Mouse (Mus musculus): Measurements from ENCODE around the gene Dohh. TPM values are rescaled to one million over a fixed set of nuclear protein-coding genes. Genes with fewer than 3 reads are reported as not detected.

Dohh gene
- polyA plus RNA-seq (2016; fragmentation: Nextera tagmentation; extraction: Ambion mirVana): 71.9 and 74.6 TPM in 2 replicates

- WGBS: 8% methylated on average over 54 of the region's 54 CpGs
These were observed at the start of gene Dohh, which contains the start of gene Gm48551 for GRCm38 (mm10) chr10:81383802-81384604. Dohh (plus strand) TSS chr10:81384428. Gm48551 (plus strand) TSS chr10:81384466.

GRCm38 (mm10) chr10:81335393-81336340 is 48.6 kb upstream of the Dohh start:
- WGBS: 39% methylated on average over 19 of the region's 19 CpGs
- Histone ChIP-seq H3K4me2 (peak overlapping the region; percentile 22), H3K9ac (replicated peaks) (peak overlapping the region; percentile 28; the same call in 1 of the 2 replicates), H3K4me1 (replicated peaks) (peaks cover 21% of the 10 kb centered on the region), H3K4me3 (replicated peaks) (no peak overlapping the region), H3K9me3 (no peaks in the 10 kb centered on the region), H3K27me3 (peaks cover 74% of the 10 kb centered on the region), H3K36me3 (no peaks in the 10 kb centered on the region), H3K27ac (peak overlapping the region; percentile 64)
- ATAC-seq (ENCODE audit: insufficient number of reproducible peaks, insufficient read depth, low FRiP score, low TSS enrichment, low read depth): peak; percentile 33

More at GRCm38 (mm10) chr10:81383802-81384604, at the start of gene Dohh, which contains the start of gene Gm48551:
- no peaks in the 10 kb centered on the region for H3K9me3 ChIP-seq
- H3K9ac ChIP-seq (replicated peaks): peak within 1 kb of the TSS; percentile 85
- peaks cover 35% of the 10 kb centered on the region for H3K36me3 ChIP-seq
- no peaks in the 10 kb centered on the region for H3K27me3 ChIP-seq
- peak; percentile 90 for ATAC-seq (ENCODE audit: insufficient number of reproducible peaks, insufficient read depth, low FRiP score, low TSS enrichment, low read depth)
- H3K4me3 ChIP-seq (replicated peaks): peak within 1 kb of the TSS; percentile 92
- H3K27ac ChIP-seq: peak within 1 kb of the TSS; percentile 79
- H3K4me1 ChIP-seq (replicated peaks): peaks cover 16% of the 10 kb centered on the region
- peak within 1 kb of the TSS; percentile 84 for H3K4me2 ChIP-seq

- no peaks in the 10 kb centered on the region for H3K36me3 ChIP-seq
- no peak overlapping the region for H3K27ac ChIP-seq
- H3K4me1 ChIP-seq (replicated peaks): peaks cover 21% of the 10 kb centered on the region
- no peak for ATAC-seq (ENCODE audit: insufficient number of reproducible peaks, insufficient read depth, low FRiP score, low TSS enrichment, low read depth)
- no peak overlapping the region for H3K9ac ChIP-seq (replicated peaks)
- peaks cover 80% of the 10 kb centered on the region for H3K27me3 ChIP-seq
- H3K9me3 ChIP-seq: no peaks in the 10 kb centered on the region
- no peak overlapping the region for H3K4me2 ChIP-seq
- WGBS: 88% methylated on average over 4 of the region's 4 CpGs
- no peak overlapping the region for H3K4me3 ChIP-seq (replicated peaks)
These were observed 47.7 kb upstream of the Dohh start for GRCm38 (mm10) chr10:81336558-81336957.

GRCm38 (mm10) chr10:81340551-81341332 is 43.5 kb upstream of the Dohh start:
- Histone ChIP-seq H3K4me2 (no peak overlapping the region), H3K9me3 (no peaks in the 10 kb centered on the region), H3K4me3 (replicated peaks) (no peak overlapping the region), H3K27ac (no peak overlapping the region), H3K9ac (replicated peaks) (no peak overlapping the region), H3K4me1 (replicated peaks) (peaks cover 15% of the 10 kb centered on the region), H3K27me3 (peaks cover 88% of the 10 kb centered on the region), H3K36me3 (peaks cover 7% of the 10 kb centered on the region)
- 39% methylated on average over 17 of the region's 17 CpGs for WGBS
- ATAC-seq (ENCODE audit: insufficient number of reproducible peaks, insufficient read depth, low FRiP score, low TSS enrichment, low read depth): no peak

GRCm38 (mm10) chr10:81341333-81341949 is 42.8 kb upstream of the Dohh start:
- no peak for ATAC-seq (ENCODE audit: insufficient number of reproducible peaks, insufficient read depth, low FRiP score, low TSS enrichment, low read depth)
- no peak overlapping the region for H3K9ac ChIP-seq (replicated peaks)
- no peak overlapping the region for H3K4me2 ChIP-seq
- peaks cover 13% of the 10 kb centered on the region for H3K4me1 ChIP-seq (replicated peaks)
- WGBS: 36% methylated on average over 16 of the region's 16 CpGs
- H3K36me3 ChIP-seq: peaks cover 11% of the 10 kb centered on the region
- H3K27me3 ChIP-seq: peaks cover 88% of the 10 kb centered on the region
- H3K27ac ChIP-seq: no peak overlapping the region
- no peaks in the 10 kb centered on the region for H3K9me3 ChIP-seq
- H3K4me3 ChIP-seq (replicated peaks): no peak overlapping the region

GRCm38 (mm10) chr10:81342686-81343505 is 41.3 kb upstream of the Dohh start, which contains the start of gene Gipc3:
Gipc3 (minus strand) TSS chr10:81343266.
- Histone ChIP-seq H3K27me3 (peaks cover 87% of the 10 kb centered on the region), H3K9ac (replicated peaks) (peak within 1 kb of the TSS; percentile 57), H3K4me2 (peak within 1 kb of the TSS; percentile 74), H3K36me3 (peaks cover 18% of the 10 kb centered on the region), H3K4me1 (replicated peaks) (peaks cover 27% of the 10 kb centered on the region), H3K9me3 (no peaks in the 10 kb centered on the region), H3K27ac (no peak within 1 kb of the TSS), H3K4me3 (replicated peaks) (peak within 1 kb of the TSS; percentile 48)
- 4% methylated on average over 64 of the region's 67 CpGs for WGBS
- no peak for ATAC-seq (ENCODE audit: insufficient number of reproducible peaks, insufficient read depth, low FRiP score, low TSS enrichment, low read depth)

GRCm38 (mm10) chr10:81344421-81345161 is 39.6 kb upstream of the Dohh start:
- 56% methylated on average over 8 of the region's 8 CpGs for WGBS
- Histone ChIP-seq H3K4me1 (replicated peaks) (peaks cover 40% of the 10 kb centered on the region), H3K9me3 (no peaks in the 10 kb centered on the region), H3K9ac (replicated peaks) (no peak overlapping the region), H3K27ac (no peak overlapping the region), H3K4me2 (no peak overlapping the region), H3K36me3 (peaks cover 30% of the 10 kb centered on the region), H3K27me3 (peaks cover 78% of the 10 kb centered on the region), H3K4me3 (replicated peaks) (no peak overlapping the region)
- ATAC-seq (ENCODE audit: insufficient number of reproducible peaks, insufficient read depth, low FRiP score, low TSS enrichment, low read depth): no peak

GRCm38 (mm10) chr10:81345162-81345534 is 39.1 kb upstream of the Dohh start:
- Histone ChIP-seq H3K9ac (replicated peaks) (no peak overlapping the region), H3K27ac (no peak overlapping the region), H3K4me1 (replicated peaks) (peaks cover 42% of the 10 kb centered on the region), H3K4me3 (replicated peaks) (no peak overlapping the region), H3K4me2 (no peak overlapping the region), H3K9me3 (no peaks in the 10 kb centered on the region), H3K27me3 (peaks cover 75% of the 10 kb centered on the region), H3K36me3 (peaks cover 30% of the 10 kb centered on the region)
- ATAC-seq (ENCODE audit: insufficient number of reproducible peaks, insufficient read depth, low FRiP score, low TSS enrichment, low read depth): no peak
- WGBS: 77% methylated on average over 4 of the region's 4 CpGs

- peak overlapping the region; percentile 28 for H3K4me3 ChIP-seq (replicated peaks)
- H3K36me3 ChIP-seq: peaks cover 30% of the 10 kb centered on the region
- ATAC-seq (ENCODE audit: insufficient number of reproducible peaks, insufficient read depth, low FRiP score, low TSS enrichment, low read depth): no peak
- WGBS: 5% methylated on average over 55 of the region's 55 CpGs
- H3K9me3 ChIP-seq: no peaks in the 10 kb centered on the region
- peak overlapping the region; percentile 47; the same call in 1 of the 2 replicates for H3K9ac ChIP-seq (replicated peaks)
- 0 out of 2 replicates have a peak overlapping the region, but pooled peaks have one; percentile 35 for H3K27ac ChIP-seq
- peaks cover 62% of the 10 kb centered on the region for H3K27me3 ChIP-seq
- peaks cover 49% of the 10 kb centered on the region for H3K4me1 ChIP-seq (replicated peaks)
- H3K4me2 ChIP-seq: peak overlapping the region; percentile 58
These were observed 37.7 kb upstream of the Dohh start for GRCm38 (mm10) chr10:81346453-81347067.
